Mouse (Mus musculus) bone marrow macrophage, adult 2 months (primary cell): Measurements from ENCODE around the gene Flvcr2.

Experiments used
- CTCF ChIP-seq: IDR thresholded peaks from 2 replicates; pipeline ENCODE4 v1.5.1; 2012; ENCODE audit warnings: low read depth, mild to moderate bottlenecking, low read length, moderate library complexity
- POLR2A ChIP-seq: IDR thresholded peaks from 2 replicates; pipeline ENCODE4 v1.6.1; 2012; ENCODE audit warnings: mild to moderate bottlenecking, low read depth, low read length, borderline replicate concordance

- TF ChIP-seq POLR2A, result no peak
- no peak for TF ChIP-seq CTCF
Observed at GRCm38 (mm10) chr12:85766287-85766686, 19.9 kb downstream of the Flvcr2 start.
